Mouse (Mus musculus) ES-Bruce4 (cell line): Measurements from ENCODE around the gene Zfp831.

Experiments
- CTCF ChIP-seq: IDR thresholded peaks from one replicate; pipeline ENCODE4 v1.8.1; 2011; ENCODE audit warnings: low read depth, low read length
- EP300 ChIP-seq: IDR thresholded peaks from 2 replicates; pipeline ENCODE4 v1.6.1; 2011; ENCODE audit warnings: low read depth, low read length; ENCODE audit not compliant: insufficient read depth
- POLR2A ChIP-seq: IDR thresholded peaks from one replicate; pipeline ENCODE4 v1.8.1; 2011; ENCODE audit warnings: low read length; ENCODE audit not compliant: insufficient read depth

DNA sequence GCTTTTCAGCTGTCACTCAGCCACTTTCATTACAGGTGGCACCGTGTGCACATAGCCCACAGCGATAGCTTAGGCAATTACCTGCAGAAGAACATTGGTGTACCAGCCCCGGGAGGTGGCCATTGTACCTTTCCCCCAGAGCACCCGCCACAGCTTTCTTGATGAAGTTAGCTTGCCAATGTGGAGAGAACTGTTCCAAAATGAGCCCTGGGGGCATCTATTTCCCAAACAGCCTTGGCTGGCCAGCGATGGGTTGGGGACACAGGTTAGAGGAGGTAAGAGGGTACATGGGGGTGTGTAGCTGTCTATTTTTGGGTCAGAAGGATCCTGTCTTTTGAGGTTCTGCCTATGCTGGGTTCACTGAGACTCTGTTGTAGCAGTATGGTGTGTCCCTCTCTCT is 33.4 kb upstream of the Zfp831 start:
- no peak for TF ChIP-seq CTCF
- TF ChIP-seq EP300, result no peak
- no peak for TF ChIP-seq POLR2A
